15 mouse cellular contexts compared by ENCODE assay signal in the genomic region with DNA sequence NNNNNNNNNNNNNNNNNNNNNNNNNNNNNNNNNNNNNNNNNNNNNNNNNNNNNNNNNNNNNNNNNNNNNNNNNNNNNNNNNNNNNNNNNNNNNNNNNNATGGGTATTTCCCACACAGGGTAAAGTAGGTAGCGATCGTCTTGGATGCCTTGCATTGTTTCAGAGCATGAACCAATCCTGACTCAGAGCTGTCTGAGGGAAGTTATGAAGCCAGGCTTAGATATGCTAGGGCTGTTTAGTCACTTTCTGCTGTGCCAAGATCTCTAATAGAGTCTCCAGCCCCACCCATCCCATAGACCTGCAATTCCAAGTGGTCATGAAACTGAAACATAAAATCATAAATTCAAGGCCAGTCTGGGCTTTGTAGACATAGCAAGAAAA. TPM values are rescaled to one million over a fixed set of nuclear protein-coding genes. Genes with fewer than 3 reads are reported as not detected.
DNase-seq lines count a peak whose midpoint lies in the region; ATAC-seq and TF ChIP-seq lines count a peak whose summit lies in the region.
"Had no signal": no experiment of that assay in that cellular context is flagged by ENCODE, and none has a peak within 500 bp of the region (broad histone marks: within the 10 kb centered on the region; RNA-seq: fewer than 3 reads in every experiment).

No protein-coding gene starts in this region.

- H3K4me2 ChIP-seq in embryonic facial prominence, embryonic 15.5 days (replicated peaks), result no peak overlapping the region
- H3K4me2 ChIP-seq in liver, postnatal 0 days (ENCODE audit: low read depth, low read length), result no peak overlapping the region
- H3K4me2 ChIP-seq: embryonic facial prominence, embryonic 12.5 days; forebrain, embryonic 12.5 days had no signal

- no peak for TF ChIP-seq CTCF in layer of hippocampus, adult 2 months (conservative IDR thresholded peaks at IDR 0.05)
- TF ChIP-seq CTCF in embryonic fibroblast, embryonic 13.5 days (IDR thresholded peaks at IDR 0.05; ENCODE audit: borderline replicate concordance, insufficient read depth, low read length), result no peak
- TF ChIP-seq CTCF in liver, postnatal 0 days (IDR thresholded peaks at IDR 0.05; ENCODE audit: low read depth), result no peak

- 0 out of 2 replicates have a peak, but pooled peaks have one; percentile 31 for TF ChIP-seq POLR2A in embryonic fibroblast, embryonic 13.5 days (IDR thresholded peaks at IDR 0.05; ENCODE audit: low read depth, low read length)

- no peaks in the 10 kb centered on the region for H3K36me3 ChIP-seq in embryonic facial prominence, embryonic 15.5 days
- no peaks in the 10 kb centered on the region for H3K36me3 ChIP-seq in embryonic facial prominence, embryonic 10.5 days (replicated peaks)
- H3K36me3 ChIP-seq in liver, postnatal 0 days (replicated peaks; ENCODE audit: insufficient read depth, low read length), result no peaks in the 10 kb centered on the region
- H3K36me3 ChIP-seq: embryonic facial prominence, embryonic 12.5 days; forebrain, embryonic 12.5 days had no signal

- no peak for ATAC-seq in embryonic facial prominence, embryonic 15.5 days (ENCODE audit: insufficient number of reproducible peaks, low FRiP score, low TSS enrichment, low read depth)
- ATAC-seq in liver, postnatal 0 days, result no peak

- H3K4me3 ChIP-seq in embryonic facial prominence, embryonic 15.5 days (replicated peaks), result no peak overlapping the region
- no peak overlapping the region for H3K4me3 ChIP-seq in embryonic facial prominence, embryonic 10.5 days
- H3K4me3 ChIP-seq in layer of hippocampus, adult 2 months, result no peak overlapping the region
- H3K4me3 ChIP-seq in embryonic fibroblast, embryonic 13.5 days (ENCODE audit: insufficient read depth, low read length), result no peak overlapping the region
- no peak overlapping the region for H3K4me3 ChIP-seq in liver, postnatal 0 days (ENCODE audit: low read depth, low read length)
- H3K4me3 ChIP-seq: embryonic facial prominence, embryonic 12.5 days; forebrain, embryonic 12.5 days; megakaryocyte, embryonic 14.5 days had no signal

- WGBS in embryonic facial prominence, embryonic 15.5 days, result 67% methylated on average over 2 of the region's 2 CpGs
- 75% methylated on average over 2 of the region's 2 CpGs for WGBS in embryonic facial prominence, embryonic 10.5 days
- WGBS in liver, postnatal 0 days (ENCODE audit: insufficient replicate concordance), result 85% methylated on average over 2 of the region's 2 CpGs

- peak overlapping the region; percentile 51 for H3K27ac ChIP-seq in embryonic facial prominence, embryonic 15.5 days (replicated peaks)
- no peak overlapping the region for H3K27ac ChIP-seq in embryonic facial prominence, embryonic 10.5 days (replicated peaks)
- peak overlapping the region; percentile 21; the same call in 1 of the 2 replicates for H3K27ac ChIP-seq in layer of hippocampus, adult 2 months
- peak overlapping the region; percentile 84 for H3K27ac ChIP-seq in embryonic fibroblast, embryonic 13.5 days (ENCODE audit: insufficient read depth, low read length)
- peak overlapping the region; percentile 72 for H3K27ac ChIP-seq in liver, postnatal 0 days (ENCODE audit: low read depth)
- H3K27ac ChIP-seq: embryonic facial prominence, embryonic 12.5 days; forebrain, embryonic 12.5 days had no signal

- no peak for TF ChIP-seq EP300 in liver, postnatal 0 days (IDR thresholded peaks at IDR 0.05; ENCODE audit: low read depth)

- H3K4me1 ChIP-seq in embryonic facial prominence, embryonic 15.5 days, result peaks cover 5% of the 10 kb centered on the region
- peaks cover 17% of the 10 kb centered on the region for H3K4me1 ChIP-seq in embryonic facial prominence, embryonic 10.5 days
- peaks cover 10% of the 10 kb centered on the region; the same call in 1 of the 2 replicates for H3K4me1 ChIP-seq in embryonic fibroblast, embryonic 13.5 days (ENCODE audit: control insufficient read depth, insufficient read depth, low read length)
- H3K4me1 ChIP-seq in liver, postnatal 0 days (ENCODE audit: insufficient read depth), result peaks cover 29% of the 10 kb centered on the region

- H3K9ac ChIP-seq in embryonic facial prominence, embryonic 15.5 days, result no peak overlapping the region
- no peak overlapping the region for H3K9ac ChIP-seq in liver, postnatal 0 days (replicated peaks)
- H3K9ac ChIP-seq: embryonic facial prominence, embryonic 12.5 days; forebrain, embryonic 12.5 days had no signal

- H3K9me3 ChIP-seq in embryonic facial prominence, embryonic 15.5 days (replicated peaks), result no peaks in the 10 kb centered on the region
- no peaks in the 10 kb centered on the region for H3K9me3 ChIP-seq in embryonic facial prominence, embryonic 10.5 days
- no peaks in the 10 kb centered on the region for H3K9me3 ChIP-seq in liver, postnatal 0 days (ENCODE audit: low read length)
- H3K9me3 ChIP-seq: embryonic facial prominence, embryonic 12.5 days; forebrain, embryonic 12.5 days; megakaryocyte, embryonic 14.5 days had no signal

- H3K27me3 ChIP-seq in embryonic facial prominence, embryonic 15.5 days, result no peaks in the 10 kb centered on the region
- H3K27me3 ChIP-seq in embryonic facial prominence, embryonic 10.5 days (replicated peaks; ENCODE audit: low read depth, poor library complexity, severe bottlenecking), result no peaks in the 10 kb centered on the region
- H3K27me3 ChIP-seq in liver, postnatal 0 days (ENCODE audit: insufficient read depth, low read length), result no peaks in the 10 kb centered on the region
- H3K27me3 ChIP-seq: embryonic facial prominence, embryonic 12.5 days; forebrain, embryonic 12.5 days; megakaryocyte, embryonic 14.5 days had no signal

- no peak for DNase-seq in embryonic facial prominence, embryonic 10.5 days (ENCODE audit: low spot score)
- no peak for DNase-seq in layer of hippocampus, adult 2 months (ENCODE audit: low spot score in 2 of 2)
- no peak for DNase-seq in layer of hippocampus, adult 8-10 months (ENCODE audit: low spot score in 2 of 2)
- no peak for DNase-seq in liver, postnatal 0 days
- no peak for DNase-seq in spleen, postnatal 4 days (ENCODE audit: low spot score in 2 of 2)
- DNase-seq in left cerebral cortex, adult 9 months (ENCODE audit: low spot score in 2 of 2), result no peak
- DNase-seq: heart, postnatal 10 days; kidney, adult 18-20 months; kidney, postnatal 4 days; retina, postnatal 1 day had no signal

RNA-seq across cellular contexts. Expression of a gene that starts 5.1 kb away (rescaled TPM):
- 540 and 549 TPM in 2 replicates for polyA plus RNA-seq in embryonic facial prominence, embryonic 15.5 days (2015; fragmentation: Nextera tagmentation; extraction: Ambion mirVana)
- polyA plus RNA-seq in embryonic facial prominence, embryonic 10.5 days (2016; fragmentation: Nextera tagmentation; extraction: Ambion mirVana), result 667 and 713 TPM in 2 replicates
- 100 to 1,000 TPM; 503 to 542 TPM for total RNA-seq in layer of hippocampus, adult 2 months (2021)
- 100 to 1,000 TPM; 568 to 585 (median 584) TPM for total RNA-seq in layer of hippocampus, adult 8-10 months (2022)
- polyA plus RNA-seq in embryonic fibroblast, embryonic 13.5 days (2011; ENCODE audit: insufficient read length, low read depth, missing spikeins), result 210 and 213 TPM in 2 replicates
- polyA plus RNA-seq in liver, postnatal 0 days (2015; fragmentation: Nextera tagmentation; extraction: Ambion mirVana), result 252 and 258 TPM in 2 replicates

RNA-seq across cellular contexts. Expression of a gene that starts 5.4 kb away (rescaled TPM):
- polyA plus RNA-seq in embryonic facial prominence, embryonic 15.5 days (2015; fragmentation: Nextera tagmentation; extraction: Ambion mirVana), result 75.2 and 76.6 TPM in 2 replicates
- 78.3 and 84.7 TPM in 2 replicates for polyA plus RNA-seq in embryonic facial prominence, embryonic 10.5 days (2016; fragmentation: Nextera tagmentation; extraction: Ambion mirVana)
- 10 to 100 TPM; 36.5 to 37.6 TPM for total RNA-seq in layer of hippocampus, adult 2 months (2021)
- total RNA-seq in layer of hippocampus, adult 8-10 months (2022), result 10 to 100 TPM; 30.9 to 52.4 (median 41.9) TPM
- polyA plus RNA-seq in embryonic fibroblast, embryonic 13.5 days (2011; ENCODE audit: insufficient read length, low read depth, missing spikeins), result 27.7 and 32.2 TPM in 2 replicates
- 29.4 and 31.6 TPM in 2 replicates for polyA plus RNA-seq in liver, postnatal 0 days (2015; fragmentation: Nextera tagmentation; extraction: Ambion mirVana)

RNA-seq across cellular contexts. Expression of a gene that starts 36.2 kb away (rescaled TPM):
- polyA plus RNA-seq in embryonic facial prominence, embryonic 15.5 days (2015; fragmentation: Nextera tagmentation; extraction: Ambion mirVana), result 285 and 288 TPM in 2 replicates
- polyA plus RNA-seq in embryonic facial prominence, embryonic 10.5 days (2016; fragmentation: Nextera tagmentation; extraction: Ambion mirVana), result 320 and 348 TPM in 2 replicates
- total RNA-seq in layer of hippocampus, adult 2 months (2021), result 100 to 1,000 TPM; 154 to 156 TPM
- 100 to 1,000 TPM in 3 of 4 experiments, 10 to 100 TPM in 1; 97.6 to 159 (median 131) TPM for total RNA-seq in layer of hippocampus, adult 8-10 months (2022)
- 67.4 and 86.9 TPM in 2 replicates for polyA plus RNA-seq in embryonic fibroblast, embryonic 13.5 days (2011; ENCODE audit: insufficient read length, low read depth, missing spikeins)
- 298 and 304 TPM in 2 replicates for polyA plus RNA-seq in liver, postnatal 0 days (2015; fragmentation: Nextera tagmentation; extraction: Ambion mirVana)

RNA-seq across cellular contexts. Expression of a gene that starts 49.8 kb away (rescaled TPM):
- polyA plus RNA-seq in embryonic facial prominence, embryonic 15.5 days (2015; fragmentation: Nextera tagmentation; extraction: Ambion mirVana), result 180 and 192 TPM in 2 replicates
- 208 and 209 TPM in 2 replicates for polyA plus RNA-seq in embryonic facial prominence, embryonic 10.5 days (2016; fragmentation: Nextera tagmentation; extraction: Ambion mirVana)
- 10 to 100 TPM; 52.8 to 55.4 TPM for total RNA-seq in layer of hippocampus, adult 2 months (2021)
- 10 to 100 TPM; 47.3 to 56.1 (median 52.2) TPM for total RNA-seq in layer of hippocampus, adult 8-10 months (2022)
- polyA plus RNA-seq in embryonic fibroblast, embryonic 13.5 days (2011; ENCODE audit: insufficient read length, low read depth, missing spikeins), result 47.4 and 63.3 TPM in 2 replicates
- 44.4 and 46.1 TPM in 2 replicates for polyA plus RNA-seq in liver, postnatal 0 days (2015; fragmentation: Nextera tagmentation; extraction: Ambion mirVana)
